Mouse (Mus musculus) cerebellum, adult 2 months (tissue): ENCODE results near the gene Mpv17l2. TPM values are rescaled to one million over a fixed set of nuclear protein-coding genes. Genes with fewer than 3 reads are reported as not detected.

Experiments
- DNase-seq, 2 experiments: peaks; one replicate each; pipeline ENCODE4 v3.0.0; 2021
- H3K27ac ChIP-seq: fragments of 200-500 bp; 2 replicates; pipeline ENCODE4 v1.5.1; 2012; ENCODE audit warnings: low read length, control low read depth, inconsistent platforms; ENCODE audit not compliant: insufficient read depth
- H3K27me3 ChIP-seq: fragments of 200-500 bp; 2 replicates; pipeline ENCODE4 v1.6.1; 2012; ENCODE audit warnings: inconsistent platforms, mild to moderate bottlenecking, low read length, moderate library complexity; ENCODE audit not compliant: control insufficient read depth, insufficient read depth
- H3K4me1 ChIP-seq: fragments of 200-500 bp; 2 replicates; pipeline ENCODE4 v1.6.1; 2011; ENCODE audit warnings: low read length; ENCODE audit not compliant: control insufficient read depth, insufficient read depth
- H3K4me3 ChIP-seq: fragments of 200-500 bp; replicated peaks from 2 replicates; pipeline ENCODE3; 2011; ENCODE audit warnings: mild to moderate bottlenecking, low read depth, low read length, control low read depth; ENCODE audit not compliant: insufficient read depth
- CTCF ChIP-seq: fragments of 200-500 bp; IDR thresholded peaks from 2 replicates; pipeline ENCODE4 v1.5.1; 2011; ENCODE audit warnings: low read depth, mild to moderate bottlenecking, control low read depth, low read length, moderate library complexity, borderline replicate concordance; ENCODE audit not compliant: insufficient read depth
- POLR2A ChIP-seq: fragments of 200-500 bp; IDR thresholded peaks from 2 replicates; pipeline ENCODE4 v1.6.1; 2011; ENCODE audit warnings: low read length, control low read depth, borderline replicate concordance; ENCODE audit not compliant: insufficient read depth
- WGBS: fragments of 180-500 bp; shearing (Covaris S2); methylation state at CpG from one replicate; pipeline ENCODE4 v1.1.7; 2018; 5-methylcytosine and 5-hydroxymethylcytosine counted together
- polyA plus RNA-seq: library from polyadenylated mRNA; depleted of rRNA; stranded (reverse); fragments of >200 nt; gene quantifications from 2 replicates; pipeline ENCODE4 v1.2.3, GENCODE M21; 2012

Mpv17l2 gene
- polyA plus RNA-seq, 1 experiment: 83.4 TPM

DNA sequence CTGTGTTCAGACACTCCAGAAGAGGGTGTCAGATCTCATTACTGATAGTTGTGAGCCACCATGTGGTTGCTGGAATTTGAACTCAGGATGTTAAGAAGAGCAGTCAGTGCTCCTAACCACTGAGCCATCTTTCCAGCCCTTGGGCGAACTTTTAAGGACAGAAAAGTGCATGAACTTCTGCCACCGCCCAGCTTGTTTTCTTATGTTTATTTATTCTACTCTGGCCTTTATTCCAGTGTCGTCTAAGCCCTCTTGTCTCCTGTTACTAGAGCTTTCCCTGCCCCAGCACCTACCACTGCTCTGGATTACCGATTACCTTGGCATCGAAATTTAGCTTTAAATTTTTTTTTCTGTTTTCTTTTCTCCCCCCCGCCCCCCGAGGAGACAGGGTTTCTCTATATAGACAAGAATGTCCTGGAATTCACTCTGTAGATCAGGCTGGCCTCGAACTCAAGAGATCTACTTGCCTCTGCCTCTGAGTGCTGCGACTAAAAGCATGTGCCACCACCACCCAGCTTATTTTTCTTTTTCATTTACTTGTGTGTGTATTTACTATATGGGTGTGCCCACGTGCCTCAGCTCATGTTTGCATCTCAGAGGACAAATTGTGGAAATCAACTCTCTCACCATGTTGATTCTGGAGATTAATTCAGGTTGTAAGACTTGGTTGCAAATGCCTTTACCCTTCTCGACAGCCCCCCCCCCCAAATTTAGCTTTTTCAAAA, 42.2 kb upstream of the Mpv17l2 start:
- Histone ChIP-seq H3K27me3 (peaks cover 2% of the 10 kb centered on the region; the same call in 1 of the 2 replicates), H3K4me1 (peaks cover 4% of the 10 kb centered on the region; the same call in 1 of the 2 replicates), H3K4me3 (no peak overlapping the region), H3K27ac (no peak overlapping the region)
- WGBS: 84% methylated on average over 11 of the region's 11 CpGs
- TF ChIP-seq POLR2A: no peak
- TF ChIP-seq CTCF: no peak
- DNase-seq: no peak

- WGBS: 80% methylated on average over 1 of the region's 1 CpGs
- TF ChIP-seq POLR2A (no peak), CTCF (no peak)
- H3K4me1 ChIP-seq: peaks cover 4% of the 10 kb centered on the region; the same call in 1 of the 2 replicates
- H3K4me3 ChIP-seq: no peak overlapping the region
- H3K27ac ChIP-seq: no peak overlapping the region
- peaks cover 2% of the 10 kb centered on the region; the same call in 1 of the 2 replicates for H3K27me3 ChIP-seq
- DNase-seq: no peak
These were observed 41.1 kb upstream of the Mpv17l2 start for GRCm38 (mm10) chr8:70801830-70802229.

- peaks cover 2% of the 10 kb centered on the region; the same call in 1 of the 2 replicates for H3K27me3 ChIP-seq
- H3K4me3 ChIP-seq: no peak overlapping the region
- WGBS: 15% methylated on average over 15 of the region's 15 CpGs
- TF ChIP-seq CTCF: no peak
- no peak for TF ChIP-seq POLR2A
- no peak for DNase-seq
- H3K27ac ChIP-seq: no peak overlapping the region
- H3K4me1 ChIP-seq: peaks cover 4% of the 10 kb centered on the region; the same call in 1 of the 2 replicates
These were observed 40.4 kb upstream of the Mpv17l2 start for GRCm38 (mm10) chr8:70801156-70801555.

GRCm38 (mm10) chr8:70800648-70801047, 39.9 kb upstream of the Mpv17l2 start:
- TF ChIP-seq CTCF: no peak
- no peak for TF ChIP-seq POLR2A
- Histone ChIP-seq H3K4me3 (no peak overlapping the region), H3K27ac (no peak overlapping the region)

GRCm38 (mm10) chr8:70798281-70798680, 37.5 kb upstream of the Mpv17l2 start:
- H3K27me3 ChIP-seq: no peaks in the 10 kb centered on the region
- WGBS: 9% methylated on average over 15 of the region's 15 CpGs
- peak overlapping the region; percentile 1; the same call in 1 of the 2 replicates for H3K27ac ChIP-seq
- no peaks in the 10 kb centered on the region for H3K4me1 ChIP-seq
- no peak overlapping the region for H3K4me3 ChIP-seq
- DNase-seq: peak in 1 of 2 experiments; percentile 52
- TF ChIP-seq POLR2A: no peak
- no peak for TF ChIP-seq CTCF

More at GRCm38 (mm10) chr8:70800648-70801047, 39.9 kb upstream of the Mpv17l2 start:
- no peak for DNase-seq
- 45% methylated on average over 10 of the region's 10 CpGs for WGBS
- H3K4me1 ChIP-seq: peaks cover 4% of the 10 kb centered on the region; the same call in 1 of the 2 replicates
- H3K27me3 ChIP-seq: peaks cover 2% of the 10 kb centered on the region; the same call in 1 of the 2 replicates

- under 1% methylated on average over 55 of the region's 57 CpGs for WGBS
- no peak for TF ChIP-seq CTCF
- TF ChIP-seq POLR2A: 0 out of 2 replicates have a peak, but pooled peaks have one; percentile 1
These were observed 36.6 kb upstream of the Mpv17l2 start for GRCm38 (mm10) chr8:70797081-70798070.

GRCm38 (mm10) chr8:70796403-70797080, 35.8 kb upstream of the Mpv17l2 start:
- 6% methylated on average over 54 of the region's 54 CpGs for WGBS
- TF ChIP-seq CTCF: no peak
- TF ChIP-seq POLR2A: no peak
- no peak for DNase-seq
- H3K4me1 ChIP-seq: peaks cover 6% of the 10 kb centered on the region
- H3K27ac ChIP-seq: peak overlapping the region; percentile 60; the same call in 1 of the 2 replicates
- no peaks in the 10 kb centered on the region for H3K27me3 ChIP-seq
- H3K4me3 ChIP-seq: peak overlapping the region; percentile 74

More at GRCm38 (mm10) chr8:70797081-70798070, 36.6 kb upstream of the Mpv17l2 start:
- Histone ChIP-seq H3K4me1 (peaks cover 6% of the 10 kb centered on the region), H3K27ac (peak overlapping the region; percentile 1; the same call in 1 of the 2 replicates), H3K27me3 (no peaks in the 10 kb centered on the region), H3K4me3 (peak overlapping the region; percentile 74)
- peak; percentile 79 to 83 for DNase-seq
